Mouse (Mus musculus) liver, embryonic 16.5 days (tissue): ENCODE results near the gene Trappc10. TPM values are rescaled to one million over a fixed set of nuclear protein-coding genes. Genes with fewer than 3 reads are reported as not detected.

Experiments used
- ATAC-seq: fragments of 200-750 bp; cut with Nextera tagmentation; 2 replicates; pipeline ENCODE4 v1.8.0; 2017; ENCODE audit warnings: low read depth, mild to moderate bottlenecking, moderate number of reproducible peaks, moderate library complexity
- H3K27ac ChIP-seq: fragments of 300-500 bp; sonication (generic); 2 replicates; pipeline ENCODE4 v1.5.1; 2014; ENCODE audit warnings: mild to moderate bottlenecking, low read length
- H3K27me3 ChIP-seq: fragments of 300-500 bp; sonication (generic); 2 replicates; pipeline ENCODE4 v1.6.1; 2014; ENCODE audit warnings: low read depth, low read length, mixed read lengths; ENCODE audit not compliant: control insufficient read depth, insufficient read depth
- H3K36me3 ChIP-seq: fragments of 300-500 bp; sonication (generic); 2 replicates; pipeline ENCODE4 v1.6.1; 2014; ENCODE audit warnings: mild to moderate bottlenecking; ENCODE audit not compliant: control insufficient read depth, insufficient read depth
- H3K4me1 ChIP-seq: fragments of 300-500 bp; sonication (generic); 2 replicates; pipeline ENCODE4 v1.6.1; 2014; ENCODE audit warnings: low read depth, low read length, mixed read lengths; ENCODE audit not compliant: control insufficient read depth
- H3K4me2 ChIP-seq: fragments of 300-500 bp; sonication (generic); 2 replicates; pipeline ENCODE4 v1.6.1; 2014; ENCODE audit warnings: low read depth, low read length, mixed read lengths
- H3K4me3 ChIP-seq: fragments of 300-500 bp; sonication (generic); 2 replicates; pipeline ENCODE4 v1.5.1; 2014; ENCODE audit warnings: low read depth, mild to moderate bottlenecking, low read length
- H3K9ac ChIP-seq: fragments of 300-500 bp; sonication (generic); 2 replicates; pipeline ENCODE4 v1.6.1; 2014; ENCODE audit warnings: low read depth, low read length
- H3K9me3 ChIP-seq: fragments of 300-500 bp; sonication (generic); replicated peaks from 2 replicates; pipeline ENCODE4 v1.6.1; 2016; ENCODE audit warnings: low read length; ENCODE audit not compliant: control insufficient read depth
- WGBS: fragments of 180-500 bp; shearing (Covaris S2); extraction: QIAGEN DNeasy Blood & Tissue Kit; methylation state at CpG from one replicate; pipeline ENCODE4 v1.1.7; 2014; ENCODE audit not compliant: insufficient replicate concordance; 5-methylcytosine and 5-hydroxymethylcytosine counted together
- polyA plus RNA-seq: library from polyadenylated mRNA; unstranded; fragments of >200 nt; fragmentation: Nextera tagmentation; extraction: Ambion mirVana; gene quantifications from 2 replicates; pipeline ENCODE4 v1.2.1, GENCODE M21; 2015

The Trappc10 gene
- polyA plus RNA-seq, result 4.3 and 5.9 TPM in 2 replicates

GRCm38 (mm10) chr10:78244438-78245224, at the start of gene Trappc10:
Gene Trappc10, minus strand, starts transcription at chr10:78244641.
- Histone ChIP-seq H3K36me3 (no peaks in the 10 kb centered on the region), H3K4me1 (peaks cover 30% of the 10 kb centered on the region), H3K9ac (peak within 1 kb of the TSS; percentile 89), H3K4me2 (peak within 1 kb of the TSS; percentile 99), H3K4me3 (peak within 1 kb of the TSS; percentile 82), H3K27me3 (no peaks in the 10 kb centered on the region), H3K27ac (peak within 1 kb of the TSS; percentile 91), H3K9me3 (no peaks in the 10 kb centered on the region)
- under 1% methylated on average over 60 of the region's 74 CpGs for WGBS
- ATAC-seq, result peak; percentile 97

- peak; percentile 23 for ATAC-seq
Observed at GRCm38 (mm10) chr10:78293576-78293975, 49.1 kb upstream of the Trappc10 start.

GRCm38 (mm10) chr10:78292381-78292780, 47.9 kb upstream of the Trappc10 start:
- Histone ChIP-seq H3K4me1 (peaks cover 10% of the 10 kb centered on the region), H3K4me2 (no peak overlapping the region), H3K4me3 (no peak overlapping the region), H3K27me3 (no peaks in the 10 kb centered on the region), H3K36me3 (no peaks in the 10 kb centered on the region), H3K27ac (no peak overlapping the region), H3K9ac (no peak overlapping the region), H3K9me3 (no peaks in the 10 kb centered on the region)
- ATAC-seq, result no peak
- 63% methylated on average over 5 of the region's 5 CpGs for WGBS

More at GRCm38 (mm10) chr10:78293576-78293975, 49.1 kb upstream of the Trappc10 start:
- H3K9me3 ChIP-seq, result no peaks in the 10 kb centered on the region
- no peaks in the 10 kb centered on the region for H3K36me3 ChIP-seq
- H3K4me3 ChIP-seq, result no peak overlapping the region
- H3K9ac ChIP-seq, result no peak overlapping the region
- no peak overlapping the region for H3K4me2 ChIP-seq
- WGBS, result 41% methylated on average over 1 of the region's 1 CpGs
- no peak overlapping the region for H3K27ac ChIP-seq
- H3K27me3 ChIP-seq, result no peaks in the 10 kb centered on the region
- peaks cover 15% of the 10 kb centered on the region for H3K4me1 ChIP-seq

GRCm38 (mm10) chr10:78290730-78291535, 46.5 kb upstream of the Trappc10 start:
- Histone ChIP-seq H3K9ac (no peak overlapping the region), H3K27ac (no peak overlapping the region), H3K36me3 (no peaks in the 10 kb centered on the region), H3K4me1 (peaks cover 9% of the 10 kb centered on the region), H3K4me3 (no peak overlapping the region), H3K27me3 (no peaks in the 10 kb centered on the region), H3K4me2 (no peak overlapping the region), H3K9me3 (no peaks in the 10 kb centered on the region)
- ATAC-seq, result no peak
- WGBS, result 72% methylated on average over 8 of the region's 8 CpGs

- H3K36me3 ChIP-seq, result 0 out of 2 replicates have a peak, but pooled peaks cover 4% of the 10 kb centered on the region
- 62% methylated on average over 4 of the region's 4 CpGs for WGBS
- H3K27ac ChIP-seq, result no peak overlapping the region
- H3K9me3 ChIP-seq, result no peaks in the 10 kb centered on the region
- no peaks in the 10 kb centered on the region for H3K27me3 ChIP-seq
- peaks cover 9% of the 10 kb centered on the region for H3K4me1 ChIP-seq
- no peak overlapping the region for H3K4me2 ChIP-seq
- no peak overlapping the region for H3K9ac ChIP-seq
- no peak overlapping the region for H3K4me3 ChIP-seq
- ATAC-seq, result no peak
Observed at GRCm38 (mm10) chr10:78288896-78289295, 44.5 kb upstream of the Trappc10 start.

GRCm38 (mm10) chr10:78288135-78288534, 43.7 kb upstream of the Trappc10 start:
- Histone ChIP-seq H3K4me2 (no peak overlapping the region), H3K27ac (no peak overlapping the region), H3K27me3 (no peaks in the 10 kb centered on the region), H3K4me3 (no peak overlapping the region), H3K9me3 (no peaks in the 10 kb centered on the region), H3K9ac (no peak overlapping the region), H3K4me1 (peaks cover 3% of the 10 kb centered on the region; the same call in 1 of the 2 replicates), H3K36me3 (0 out of 2 replicates have a peak, but pooled peaks cover 4% of the 10 kb centered on the region)
- 63% methylated on average over 5 of the region's 5 CpGs for WGBS
- no peak for ATAC-seq

- no peak overlapping the region for H3K4me3 ChIP-seq
- 67% methylated on average over 22 of the region's 22 CpGs for WGBS
- no peak overlapping the region for H3K4me2 ChIP-seq
- peak; percentile 35 for ATAC-seq
- H3K9ac ChIP-seq, result no peak overlapping the region
- no peaks in the 10 kb centered on the region for H3K9me3 ChIP-seq
- H3K4me1 ChIP-seq, result peaks cover 3% of the 10 kb centered on the region; the same call in 1 of the 2 replicates
- 0 out of 2 replicates have a peak, but pooled peaks cover 4% of the 10 kb centered on the region for H3K36me3 ChIP-seq
- H3K27ac ChIP-seq, result no peak overlapping the region
- no peaks in the 10 kb centered on the region for H3K27me3 ChIP-seq
Observed at GRCm38 (mm10) chr10:78287465-78288132, 43.2 kb upstream of the Trappc10 start.

GRCm38 (mm10) chr10:78285959-78286358, 41.5 kb upstream of the Trappc10 start:
- Histone ChIP-seq H3K4me2 (no peak overlapping the region), H3K9ac (no peak overlapping the region), H3K36me3 (0 out of 2 replicates have a peak, but pooled peaks cover 4% of the 10 kb centered on the region), H3K27ac (no peak overlapping the region), H3K9me3 (no peaks in the 10 kb centered on the region), H3K4me3 (no peak overlapping the region), H3K4me1 (no peaks in the 10 kb centered on the region), H3K27me3 (no peaks in the 10 kb centered on the region)
- ATAC-seq, result no peak
- WGBS, result 63% methylated on average over 4 of the region's 4 CpGs
